Mouse (Mus musculus) heart, embryonic 16.5 days (tissue): ENCODE results near the gene Nacc2. TPM values are rescaled to one million over a fixed set of nuclear protein-coding genes. Genes with fewer than 3 reads are reported as not detected.

Experiments used
- ATAC-seq: fragments of 200-750 bp; cut with Nextera tagmentation; replicated peaks from 2 replicates; pipeline ENCODE4 v1.8.0; 2017; ENCODE audit warnings: moderate number of reproducible peaks; ENCODE audit not compliant: insufficient read depth, low FRiP score; ENCODE audit errors: extremely low read depth
- H3K27ac ChIP-seq: fragments of 300-500 bp; sonication (generic); 2 replicates; pipeline ENCODE4 v1.5.1; 2014; ENCODE audit warnings: mild to moderate bottlenecking, low read length, control low read depth, moderate library complexity
- H3K27me3 ChIP-seq: fragments of 300-500 bp; sonication (generic); 2 replicates; pipeline ENCODE4 v1.6.1; 2014; ENCODE audit warnings: low read length, mixed read lengths; ENCODE audit not compliant: control insufficient read depth, insufficient read depth
- H3K36me3 ChIP-seq: fragments of 300-500 bp; sonication (generic); 2 replicates; pipeline ENCODE4 v1.6.1; 2014; ENCODE audit not compliant: control insufficient read depth, insufficient read depth
- H3K4me1 ChIP-seq: fragments of 300-500 bp; sonication (generic); 2 replicates; pipeline ENCODE4 v1.6.1; 2014; ENCODE audit warnings: low read length, mixed read lengths; ENCODE audit not compliant: control insufficient read depth, insufficient read depth
- H3K4me2 ChIP-seq: fragments of 300-500 bp; sonication (generic); 2 replicates; pipeline ENCODE4 v1.6.1; 2014; ENCODE audit warnings: low read depth, mild to moderate bottlenecking, control low read depth, low read length
- H3K4me3 ChIP-seq: fragments of 300-500 bp; sonication (generic); 2 replicates; pipeline ENCODE4 v1.5.1; 2014; ENCODE audit warnings: mild to moderate bottlenecking, control low read depth, low read length
- H3K9ac ChIP-seq: fragments of 300-500 bp; sonication (generic); 2 replicates; pipeline ENCODE4 v1.6.1; 2014; ENCODE audit warnings: low read length, control low read depth
- H3K9me3 ChIP-seq: fragments of 300-500 bp; sonication (generic); replicated peaks from 2 replicates; pipeline ENCODE4 v1.6.1; 2016; ENCODE audit warnings: low read length; ENCODE audit not compliant: control insufficient read depth
- WGBS: fragments of 180-500 bp; shearing (Covaris S2); extraction: QIAGEN DNeasy Blood & Tissue Kit; methylation state at CpG from one replicate; pipeline ENCODE4 v1.1.7; 2014; 5-methylcytosine and 5-hydroxymethylcytosine counted together
- polyA plus RNA-seq: library from polyadenylated mRNA; unstranded; fragments of >200 nt; fragmentation: Nextera tagmentation; extraction: Ambion mirVana; gene quantifications from 2 replicates; pipeline ENCODE4 v1.2.1, GENCODE M21; 2015

Nacc2 gene
- polyA plus RNA-seq, 1 experiment from 2014 or later, result 8.0 TPM

GRCm38 (mm10) chr2:26090876-26091770 lies 31.9 kb downstream of the Nacc2 start:
- WGBS, result 3% methylated on average over 37 of the region's 39 CpGs
- peak overlapping the region; percentile 69 for H3K9ac ChIP-seq
- H3K4me3 ChIP-seq, result peak overlapping the region; percentile 61
- H3K27ac ChIP-seq, result no peak overlapping the region
- H3K9me3 ChIP-seq, result no peaks in the 10 kb centered on the region
- H3K4me1 ChIP-seq, result peaks cover 28% of the 10 kb centered on the region
- H3K36me3 ChIP-seq, result no peaks in the 10 kb centered on the region
- ATAC-seq, result peak; percentile 31; the same call in 1 of the 2 replicates
- peaks cover 14% of the 10 kb centered on the region for H3K27me3 ChIP-seq
- peak overlapping the region; percentile 97 for H3K4me2 ChIP-seq

- Histone ChIP-seq H3K4me3 (no peak overlapping the region), H3K9ac (no peak overlapping the region), H3K4me1 (peaks cover 28% of the 10 kb centered on the region), H3K27me3 (peaks cover 14% of the 10 kb centered on the region), H3K27ac (no peak overlapping the region), H3K4me2 (no peak overlapping the region), H3K36me3 (no peaks in the 10 kb centered on the region), H3K9me3 (no peaks in the 10 kb centered on the region)
- WGBS, result 81% methylated on average over 2 of the region's 2 CpGs
- no peak for ATAC-seq
These were observed 34.0 kb downstream of the Nacc2 start for GRCm38 (mm10) chr2:26089005-26089404.

- H3K36me3 ChIP-seq, result no peaks in the 10 kb centered on the region
- H3K27me3 ChIP-seq, result peaks cover 14% of the 10 kb centered on the region
- H3K4me3 ChIP-seq, result no peak overlapping the region
- H3K9me3 ChIP-seq, result no peaks in the 10 kb centered on the region
- no peak overlapping the region for H3K9ac ChIP-seq
- no peak overlapping the region for H3K27ac ChIP-seq
- 44% methylated on average over 4 of the region's 4 CpGs for WGBS
- H3K4me2 ChIP-seq, result no peak overlapping the region
- peaks cover 22% of the 10 kb centered on the region for H3K4me1 ChIP-seq
- no peak for ATAC-seq
These were observed 36.0 kb downstream of the Nacc2 start for GRCm38 (mm10) chr2:26086926-26087600.

GRCm38 (mm10) chr2:26086505-26086904 lies 36.5 kb downstream of the Nacc2 start:
- H3K4me1 ChIP-seq, result peaks cover 20% of the 10 kb centered on the region
- ATAC-seq, result no peak
- H3K4me3 ChIP-seq, result no peak overlapping the region
- WGBS, result 80% methylated on average over 4 of the region's 4 CpGs
- H3K9ac ChIP-seq, result no peak overlapping the region
- no peaks in the 10 kb centered on the region for H3K9me3 ChIP-seq
- no peak overlapping the region for H3K27ac ChIP-seq
- H3K27me3 ChIP-seq, result peaks cover 14% of the 10 kb centered on the region
- H3K36me3 ChIP-seq, result no peaks in the 10 kb centered on the region
- no peak overlapping the region for H3K4me2 ChIP-seq

GRCm38 (mm10) chr2:26082883-26083282 lies 40.1 kb downstream of the Nacc2 start:
- H3K4me3 ChIP-seq, result no peak overlapping the region
- no peaks in the 10 kb centered on the region for H3K27me3 ChIP-seq
- no peak overlapping the region for H3K27ac ChIP-seq
- H3K9me3 ChIP-seq, result no peaks in the 10 kb centered on the region
- H3K4me1 ChIP-seq, result peaks cover 12% of the 10 kb centered on the region
- 62% methylated on average over 4 of the region's 4 CpGs for WGBS
- no peak overlapping the region for H3K4me2 ChIP-seq
- no peaks in the 10 kb centered on the region for H3K36me3 ChIP-seq
- H3K9ac ChIP-seq, result no peak overlapping the region
- ATAC-seq, result no peak

GRCm38 (mm10) chr2:26080830-26081229 lies 42.2 kb downstream of the Nacc2 start:
- Histone ChIP-seq H3K36me3 (no peaks in the 10 kb centered on the region), H3K9me3 (no peaks in the 10 kb centered on the region), H3K4me3 (no peak overlapping the region), H3K27ac (no peak overlapping the region), H3K27me3 (no peaks in the 10 kb centered on the region), H3K4me1 (no peaks in the 10 kb centered on the region), H3K9ac (no peak overlapping the region), H3K4me2 (no peak overlapping the region)
- ATAC-seq, result no peak
- WGBS, result 80% methylated on average over 3 of the region's 3 CpGs

GRCm38 (mm10) chr2:26079409-26079808 lies 43.6 kb downstream of the Nacc2 start:
- WGBS, result 76% methylated on average over 4 of the region's 4 CpGs
- ATAC-seq, result no peak
- Histone ChIP-seq H3K4me3 (no peak overlapping the region), H3K27ac (no peak overlapping the region), H3K27me3 (no peaks in the 10 kb centered on the region), H3K4me2 (no peak overlapping the region), H3K9me3 (no peaks in the 10 kb centered on the region), H3K9ac (no peak overlapping the region), H3K36me3 (no peaks in the 10 kb centered on the region), H3K4me1 (no peaks in the 10 kb centered on the region)

GRCm38 (mm10) chr2:26077068-26077467 lies 46.0 kb downstream of the Nacc2 start:
- Histone ChIP-seq H3K27ac (no peak overlapping the region), H3K27me3 (no peaks in the 10 kb centered on the region), H3K9me3 (no peaks in the 10 kb centered on the region), H3K36me3 (no peaks in the 10 kb centered on the region), H3K9ac (no peak overlapping the region), H3K4me3 (no peak overlapping the region), H3K4me2 (no peak overlapping the region), H3K4me1 (no peaks in the 10 kb centered on the region)
- WGBS, result 80% methylated on average over 4 of the region's 4 CpGs
- ATAC-seq, result no peak

- Histone ChIP-seq H3K9me3 (no peaks in the 10 kb centered on the region), H3K4me1 (no peaks in the 10 kb centered on the region), H3K27ac (no peak overlapping the region), H3K9ac (no peak overlapping the region), H3K36me3 (no peaks in the 10 kb centered on the region), H3K4me2 (no peak overlapping the region), H3K4me3 (no peak overlapping the region), H3K27me3 (no peaks in the 10 kb centered on the region)
- ATAC-seq, result no peak
- 51% methylated on average over 2 of the region's 2 CpGs for WGBS
These were observed 46.9 kb downstream of the Nacc2 start for GRCm38 (mm10) chr2:26076121-26076520.
